Mouse (Mus musculus): Measurements from ENCODE around the gene Ackr4. TPM values are rescaled to one million over a fixed set of nuclear protein-coding genes. Genes with fewer than 3 reads are reported as not detected.

The Ackr4 gene
- polyA plus RNA-seq, 1 experiment, result 0.14 TPM

- TF ChIP-seq MAX (IDR thresholded peaks at IDR 0.05) (no peak), MYOD1 (IDR thresholded peaks at IDR 0.05; ENCODE audit: control insufficient read depth, insufficient read length, low read depth) (no peak), USF1 (IDR thresholded peaks at IDR 0.05; ENCODE audit: low read depth) (no peak), CEBPB (IDR thresholded peaks at IDR 0.05; ENCODE audit: low read depth) (no peak), MYOG (IDR thresholded peaks at IDR 0.05; ENCODE audit: control insufficient read depth, extremely low read depth, insufficient read length) (no peak), CTCF (IDR thresholded peaks at IDR 0.05; ENCODE audit: control insufficient read depth, insufficient read depth, insufficient read length) (no peak), FOSL1 (IDR thresholded peaks at IDR 0.05; ENCODE audit: insufficient read depth, low read length, poor library complexity, severe bottlenecking) (no peak)
- Histone ChIP-seq H3K27me3 (ENCODE audit: control insufficient read depth, insufficient read depth, insufficient read length) (no peaks in the 10 kb centered on the region), H3ac (ENCODE audit: control insufficient read depth, insufficient read length, low read depth) (no peak overlapping the region), H3K79me3 (ENCODE audit: low read depth) (no peaks in the 10 kb centered on the region), H3K36me3 (ENCODE audit: control insufficient read depth, insufficient read depth) (peaks cover 15% of the 10 kb centered on the region), H3K79me2 (ENCODE audit: control insufficient read depth, insufficient read depth) (no peaks in the 10 kb centered on the region), H3K4me3 (ENCODE audit: insufficient read depth, poor library complexity, severe bottlenecking) (no peak overlapping the region)
These were observed 22.2 kb upstream of the Ackr4 start for GRCm38 (mm10) chr9:104148969-104149368.

GRCm38 (mm10) chr9:104146683-104147082 lies 19.9 kb upstream of the Ackr4 start:
- Histone ChIP-seq H3K36me3 (ENCODE audit: control insufficient read depth, insufficient read depth) (peaks cover 10% of the 10 kb centered on the region), H3K4me3 (ENCODE audit: insufficient read depth, poor library complexity, severe bottlenecking) (no peak overlapping the region), H3K79me2 (ENCODE audit: control insufficient read depth, insufficient read depth) (no peaks in the 10 kb centered on the region), H3K27me3 (ENCODE audit: control insufficient read depth, insufficient read depth, insufficient read length) (no peaks in the 10 kb centered on the region), H3K79me3 (ENCODE audit: low read depth) (no peaks in the 10 kb centered on the region), H3ac (ENCODE audit: control insufficient read depth, insufficient read length, low read depth) (no peak overlapping the region)
- TF ChIP-seq MYOD1 (IDR thresholded peaks at IDR 0.05; ENCODE audit: control insufficient read depth, insufficient read length, low read depth) (no peak), FOSL1 (IDR thresholded peaks at IDR 0.05; ENCODE audit: insufficient read depth, low read length, poor library complexity, severe bottlenecking) (no peak), CEBPB (IDR thresholded peaks at IDR 0.05; ENCODE audit: low read depth) (no peak), CTCF (IDR thresholded peaks at IDR 0.05; ENCODE audit: control insufficient read depth, insufficient read depth, insufficient read length) (no peak), MAX (IDR thresholded peaks at IDR 0.05) (no peak), USF1 (IDR thresholded peaks at IDR 0.05; ENCODE audit: low read depth) (no peak), MYOG (IDR thresholded peaks at IDR 0.05; ENCODE audit: control insufficient read depth, extremely low read depth, insufficient read length) (no peak)

GRCm38 (mm10) chr9:104144314-104144996 lies 17.7 kb upstream of the Ackr4 start:
- TF ChIP-seq CEBPB (IDR thresholded peaks at IDR 0.05; ENCODE audit: low read depth), result no peak
- no peak for TF ChIP-seq MYOG (IDR thresholded peaks at IDR 0.05; ENCODE audit: control insufficient read depth, extremely low read depth, insufficient read length)
- no peak for TF ChIP-seq MYOD1 (IDR thresholded peaks at IDR 0.05; ENCODE audit: control insufficient read depth, insufficient read length, low read depth)
- no peak for TF ChIP-seq CTCF (IDR thresholded peaks at IDR 0.05; ENCODE audit: control insufficient read depth, insufficient read depth, insufficient read length)
- no peak for TF ChIP-seq FOSL1 (IDR thresholded peaks at IDR 0.05; ENCODE audit: insufficient read depth, low read length, poor library complexity, severe bottlenecking)
- no peak for TF ChIP-seq MAX (IDR thresholded peaks at IDR 0.05)
- TF ChIP-seq USF1 (IDR thresholded peaks at IDR 0.05; ENCODE audit: low read depth), result no peak
- H3K79me3 ChIP-seq (ENCODE audit: low read depth), result no peaks in the 10 kb centered on the region
- H3ac ChIP-seq (ENCODE audit: control insufficient read depth, insufficient read length, low read depth), result no peak overlapping the region
- no peaks in the 10 kb centered on the region for H3K27me3 ChIP-seq (ENCODE audit: control insufficient read depth, insufficient read depth, insufficient read length)
- H3K36me3 ChIP-seq (ENCODE audit: control insufficient read depth, insufficient read depth), result no peaks in the 10 kb centered on the region
- no peaks in the 10 kb centered on the region for H3K79me2 ChIP-seq (ENCODE audit: control insufficient read depth, insufficient read depth)
- H3K4me3 ChIP-seq (ENCODE audit: insufficient read depth, poor library complexity, severe bottlenecking), result no peak overlapping the region

GRCm38 (mm10) chr9:104142805-104143204 lies 16.1 kb upstream of the Ackr4 start:
- Histone ChIP-seq H3K36me3 (ENCODE audit: control insufficient read depth, insufficient read depth) (no peaks in the 10 kb centered on the region), H3K27me3 (ENCODE audit: control insufficient read depth, insufficient read depth, insufficient read length) (no peaks in the 10 kb centered on the region), H3K4me3 (ENCODE audit: insufficient read depth, poor library complexity, severe bottlenecking) (no peak overlapping the region), H3K79me3 (ENCODE audit: low read depth) (no peaks in the 10 kb centered on the region), H3ac (ENCODE audit: control insufficient read depth, insufficient read length, low read depth) (no peak overlapping the region), H3K79me2 (ENCODE audit: control insufficient read depth, insufficient read depth) (no peaks in the 10 kb centered on the region)
- no peak for TF ChIP-seq CEBPB (IDR thresholded peaks at IDR 0.05; ENCODE audit: low read depth)
- no peak for TF ChIP-seq USF1 (IDR thresholded peaks at IDR 0.05; ENCODE audit: low read depth)
- no peak for TF ChIP-seq MAX (IDR thresholded peaks at IDR 0.05)
- TF ChIP-seq FOSL1 (IDR thresholded peaks at IDR 0.05; ENCODE audit: insufficient read depth, low read length, poor library complexity, severe bottlenecking), result no peak
- no peak for TF ChIP-seq MYOG (IDR thresholded peaks at IDR 0.05; ENCODE audit: control insufficient read depth, extremely low read depth, insufficient read length)
- no peak for TF ChIP-seq MYOD1 (IDR thresholded peaks at IDR 0.05; ENCODE audit: control insufficient read depth, insufficient read length, low read depth)
- TF ChIP-seq CTCF (IDR thresholded peaks at IDR 0.05; ENCODE audit: control insufficient read depth, insufficient read depth, insufficient read length), result no peak

- Histone ChIP-seq H3ac (ENCODE audit: control insufficient read depth, insufficient read length, low read depth) (no peak overlapping the region), H3K36me3 (ENCODE audit: control insufficient read depth, insufficient read depth) (no peaks in the 10 kb centered on the region), H3K4me3 (ENCODE audit: insufficient read depth, poor library complexity, severe bottlenecking) (no peak overlapping the region), H3K79me3 (ENCODE audit: low read depth) (no peaks in the 10 kb centered on the region), H3K79me2 (ENCODE audit: control insufficient read depth, insufficient read depth) (no peaks in the 10 kb centered on the region), H3K27me3 (ENCODE audit: control insufficient read depth, insufficient read depth, insufficient read length) (no peaks in the 10 kb centered on the region)
- TF ChIP-seq MAX (IDR thresholded peaks at IDR 0.05) (no peak), CEBPB (IDR thresholded peaks at IDR 0.05; ENCODE audit: low read depth) (no peak), FOSL1 (IDR thresholded peaks at IDR 0.05; ENCODE audit: insufficient read depth, low read length, poor library complexity, severe bottlenecking) (no peak), USF1 (IDR thresholded peaks at IDR 0.05; ENCODE audit: low read depth) (no peak), CTCF (IDR thresholded peaks at IDR 0.05; ENCODE audit: control insufficient read depth, insufficient read depth, insufficient read length) (no peak), MYOD1 (IDR thresholded peaks at IDR 0.05; ENCODE audit: control insufficient read depth, insufficient read length, low read depth) (no peak), MYOG (IDR thresholded peaks at IDR 0.05; ENCODE audit: control insufficient read depth, extremely low read depth, insufficient read length) (no peak)
These were observed 13.6 kb upstream of the Ackr4 start for GRCm38 (mm10) chr9:104140351-104140750.
